Mouse (Mus musculus): ENCODE data around the gene Atg2a.
"Not testable (repeated sequence)": the region's sequence is repeated elsewhere in the genome, so short reads cannot be mapped to it uniquely, and the experiment has no call there.

The Atg2a gene

DNA sequence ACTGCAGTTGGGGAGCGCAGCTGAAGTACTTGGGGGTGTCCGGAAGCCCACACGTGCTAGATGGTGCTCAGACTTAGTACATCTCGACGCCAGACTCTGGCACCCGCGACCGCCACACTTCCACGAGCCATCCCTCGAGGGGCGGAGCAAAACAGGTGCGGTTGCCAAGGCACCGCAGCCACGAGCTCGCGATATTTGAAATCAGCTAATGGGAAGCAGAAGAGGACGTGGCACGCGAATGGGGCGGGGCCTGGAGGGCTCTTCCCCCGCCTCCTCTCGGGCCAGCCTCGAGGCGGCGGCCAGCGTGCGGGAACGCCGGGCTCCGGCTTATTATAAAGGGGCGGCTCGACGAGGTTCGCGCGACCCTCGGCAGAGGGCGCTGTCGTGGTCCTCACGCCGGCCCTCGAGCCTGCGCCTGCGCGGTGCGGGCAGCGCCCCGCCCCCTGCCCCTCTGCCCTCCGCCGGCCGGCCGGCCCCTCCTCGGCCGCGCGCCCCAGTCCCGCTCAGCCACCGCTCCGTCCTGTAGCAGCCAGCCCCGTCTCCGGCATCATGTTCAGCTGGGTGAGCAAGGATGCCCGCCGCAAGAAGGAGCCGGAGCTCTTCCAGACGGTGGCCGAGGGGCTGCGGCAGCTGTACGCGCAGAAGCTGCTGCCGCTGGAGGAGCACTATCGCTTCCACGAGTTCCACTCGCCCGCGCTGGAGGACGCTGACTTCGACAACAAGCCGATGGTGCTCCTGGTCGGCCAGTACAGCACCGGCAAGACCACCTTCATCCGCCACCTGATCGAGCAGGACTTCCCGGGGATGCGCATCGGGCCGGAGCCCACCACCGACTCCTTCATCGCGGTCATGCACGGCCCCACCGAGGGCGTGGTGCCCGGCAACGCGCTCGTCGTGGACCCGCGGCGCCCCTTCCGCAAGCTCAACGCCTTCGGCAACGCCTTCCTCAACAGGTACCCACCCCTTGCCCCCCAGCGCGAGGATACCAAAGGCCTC is 35.3 kb downstream of the Atg2a start, which contains the start of gene Ehd1:
Gene Ehd1, plus strand, starts transcription at position 300 of the 996 bp plus-strand sequence.
- DNase-seq, result peak; percentile 98 to 99

GRCm38 (mm10) chr19:6277661-6278438 is 36.4 kb downstream of the Atg2a start:
- peak; percentile 29 to 36 for DNase-seq

GRCm38 (mm10) chr19:6278439-6279073 is 37.1 kb downstream of the Atg2a start:
- DNase-seq, result peak; percentile 27 to 52

GRCm38 (mm10) chr19:6279481-6280144 is 38.1 kb downstream of the Atg2a start:
- DNase-seq, result peak in 1 of 2 experiments; percentile 15

GRCm38 (mm10) chr19:6280554-6280953 is 39.1 kb downstream of the Atg2a start:
- DNase-seq, result no peak

DNA sequence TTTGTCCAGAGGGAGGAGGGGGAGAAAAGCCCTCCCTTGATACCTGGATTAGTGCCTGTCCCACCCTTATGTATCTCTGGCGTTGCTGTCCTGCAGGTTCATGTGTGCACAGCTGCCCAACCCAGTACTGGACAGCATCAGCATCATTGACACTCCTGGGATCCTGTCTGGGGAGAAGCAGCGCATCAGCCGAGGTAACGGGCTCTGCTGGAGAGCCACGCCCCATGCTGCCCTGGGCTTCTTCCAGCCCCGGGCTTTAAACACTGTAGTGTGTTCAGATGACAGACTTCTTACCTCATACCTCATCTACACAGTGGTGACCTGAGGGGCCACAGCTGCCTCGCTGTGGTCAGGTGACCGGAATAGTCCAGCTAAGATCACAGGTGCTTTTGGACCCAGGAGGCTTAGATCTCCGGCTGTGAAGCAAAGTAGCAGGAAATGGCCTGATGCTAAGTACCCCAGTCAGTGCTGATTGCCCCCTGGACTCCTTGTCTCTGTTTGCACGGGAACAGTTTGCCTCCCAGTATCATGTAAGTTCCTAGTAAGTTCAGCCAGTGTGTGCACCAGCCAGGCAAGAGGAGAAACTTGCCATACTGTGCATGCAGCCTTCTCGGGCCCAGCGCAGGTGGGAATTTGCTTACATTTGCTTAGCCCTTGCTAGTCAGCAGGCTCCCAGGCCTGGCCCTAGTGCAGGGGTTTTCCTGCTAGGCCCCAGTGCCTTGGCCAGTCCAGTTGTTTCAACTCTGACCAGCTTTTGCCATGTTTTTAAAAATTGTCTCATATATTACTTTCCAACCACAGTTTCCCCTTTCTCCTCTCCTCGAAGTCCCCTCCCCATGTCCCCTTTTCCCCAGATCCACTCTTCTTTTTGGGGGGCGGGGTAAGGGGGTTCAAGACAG is 39.9 kb downstream of the Atg2a start:
- no peak for DNase-seq

DNA sequence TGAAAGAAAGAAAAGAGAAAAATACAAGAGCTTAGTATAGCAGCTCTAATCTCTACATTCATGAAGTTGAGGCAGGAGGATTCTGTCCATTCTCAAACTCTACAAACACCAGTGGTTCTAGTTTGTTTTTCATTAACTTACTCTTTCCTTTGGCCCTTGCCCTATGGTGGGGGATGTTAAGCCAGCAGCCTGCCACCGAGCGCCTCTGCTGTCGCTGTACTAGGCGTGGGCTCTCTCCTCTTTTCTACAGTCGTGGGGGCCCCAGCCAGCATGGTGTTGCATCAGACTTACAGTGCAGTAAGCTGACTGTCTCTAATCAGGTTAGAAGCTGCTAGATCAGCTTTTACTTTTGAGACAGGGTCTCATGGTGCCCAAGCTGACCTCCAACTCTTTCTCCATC is 41.5 kb downstream of the Atg2a start:
- DNase-seq, result no peak

GRCm38 (mm10) chr19:6284502-6284901 is 43.0 kb downstream of the Atg2a start:
- no peak for DNase-seq

GRCm38 (mm10) chr19:6285226-6285625 is 43.8 kb downstream of the Atg2a start:
- no peak for DNase-seq

GRCm38 (mm10) chr19:6285632-6286433 is 44.4 kb downstream of the Atg2a start:
- DNase-seq, result no peak

DNA sequence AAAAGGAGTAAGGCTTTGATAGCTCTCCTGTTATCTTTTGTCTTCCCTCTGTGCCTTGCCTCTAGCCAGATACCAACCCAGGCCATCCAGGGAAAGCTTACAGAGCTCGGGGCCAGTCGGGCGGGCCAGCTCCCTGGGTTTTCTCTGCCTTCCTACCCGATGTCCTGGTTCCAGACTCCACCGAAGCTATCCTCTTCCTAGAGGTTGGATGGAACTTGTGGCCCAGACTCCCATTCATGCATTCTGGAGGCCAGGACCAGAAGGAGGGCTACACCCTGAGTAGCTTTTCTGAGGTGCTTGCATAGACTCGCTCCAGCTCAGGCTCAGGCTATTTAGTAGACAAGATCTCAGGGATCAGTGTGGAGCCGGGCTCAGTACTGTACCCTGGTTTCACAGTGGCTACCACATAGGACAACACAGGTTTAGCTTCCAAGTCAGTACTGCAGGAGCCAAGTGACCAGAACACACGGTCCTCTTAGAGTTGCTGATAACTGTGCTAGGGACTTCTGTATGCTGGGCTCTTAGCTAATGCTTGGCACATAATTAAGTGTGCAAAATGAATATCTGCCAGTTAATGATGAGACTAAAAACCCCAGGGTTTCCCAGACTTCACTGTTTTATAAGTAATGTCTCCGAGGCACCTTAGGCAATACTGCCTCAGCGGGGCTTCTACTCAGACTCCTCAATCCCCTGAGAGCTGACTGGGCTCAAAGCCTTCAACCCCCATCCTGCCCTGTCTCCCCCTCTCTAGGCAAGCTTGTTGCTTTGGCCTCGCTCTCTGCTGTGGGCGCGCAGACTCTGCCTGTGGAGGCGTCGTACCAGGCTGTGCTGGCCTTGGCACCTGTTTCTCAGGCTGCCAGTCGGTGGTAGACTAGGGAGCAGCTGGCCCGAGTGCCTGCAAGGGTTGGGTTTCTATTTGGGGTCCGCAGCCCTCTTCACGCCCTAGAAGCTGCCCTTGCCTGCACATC is 45.2 kb downstream of the Atg2a start:
- DNase-seq, result peak; percentile 65 to 73

- DNase-seq, result peak in 1 of 2 experiments; percentile 25
Observed at GRCm38 (mm10) chr19:6288236-6288894, 46.9 kb downstream of the Atg2a start.

GRCm38 (mm10) chr19:6289696-6290238 is 48.3 kb downstream of the Atg2a start:
- no peak for DNase-seq

DNA sequence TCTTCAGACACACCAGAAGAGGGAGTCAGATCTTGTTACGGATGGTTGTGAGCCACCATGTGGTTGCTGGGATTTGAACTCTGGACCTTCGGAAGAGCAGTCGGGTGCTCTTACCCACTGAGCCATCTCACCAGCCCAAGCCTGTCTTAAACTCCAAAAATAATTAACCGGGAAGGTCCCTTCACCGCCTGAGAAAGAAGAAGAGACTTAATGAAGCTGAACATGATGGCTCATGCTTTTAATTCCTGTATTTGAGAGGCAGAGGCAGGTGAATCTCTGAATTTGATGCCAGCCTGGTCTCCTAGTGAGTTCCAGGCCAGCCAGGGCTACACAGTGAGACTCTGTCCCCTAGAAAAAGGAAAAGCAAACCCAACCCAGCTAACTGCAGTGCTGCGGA is 49.2 kb downstream of the Atg2a start:
- DNase-seq, result not testable (repeated sequence)

DNA sequence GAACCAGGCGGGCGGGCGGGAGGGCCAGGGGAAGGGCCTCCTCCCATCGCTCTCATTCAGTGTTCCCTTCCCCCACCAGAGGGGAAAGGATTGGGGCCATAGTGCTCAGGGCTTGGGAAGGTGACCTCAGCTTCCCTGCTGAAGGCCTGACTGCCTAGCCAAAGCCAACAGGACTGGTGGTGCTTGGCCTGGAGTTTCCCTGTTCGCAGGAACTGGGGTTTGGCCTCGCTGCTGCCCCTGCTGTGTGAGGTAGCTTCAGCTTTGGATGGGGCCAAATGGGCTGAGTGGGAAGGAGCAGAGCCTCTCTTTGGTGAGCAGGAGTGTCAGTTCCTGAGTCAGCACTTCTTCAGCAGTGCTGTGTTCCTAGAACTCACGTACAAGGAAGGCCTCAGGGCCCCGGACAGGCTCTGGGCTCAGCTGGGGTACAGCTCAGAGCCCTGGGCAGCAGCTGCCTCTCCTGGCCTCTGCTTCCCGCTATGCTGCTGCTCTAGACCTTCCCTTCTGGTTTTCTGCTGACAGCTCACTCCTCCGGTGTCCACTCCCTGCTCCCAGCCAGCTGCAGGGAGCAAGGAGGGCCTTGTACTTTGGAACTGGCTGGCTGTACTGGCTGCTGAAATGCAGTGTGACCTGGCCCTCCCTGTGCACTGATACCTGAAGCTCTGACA is 49.8 kb downstream of the Atg2a start:
- peak; percentile 55 to 68 for DNase-seq

- no peak for DNase-seq
Observed at GRCm38 (mm10) chr19:6292262-6292661, 50.8 kb downstream of the Atg2a start.

DNA sequence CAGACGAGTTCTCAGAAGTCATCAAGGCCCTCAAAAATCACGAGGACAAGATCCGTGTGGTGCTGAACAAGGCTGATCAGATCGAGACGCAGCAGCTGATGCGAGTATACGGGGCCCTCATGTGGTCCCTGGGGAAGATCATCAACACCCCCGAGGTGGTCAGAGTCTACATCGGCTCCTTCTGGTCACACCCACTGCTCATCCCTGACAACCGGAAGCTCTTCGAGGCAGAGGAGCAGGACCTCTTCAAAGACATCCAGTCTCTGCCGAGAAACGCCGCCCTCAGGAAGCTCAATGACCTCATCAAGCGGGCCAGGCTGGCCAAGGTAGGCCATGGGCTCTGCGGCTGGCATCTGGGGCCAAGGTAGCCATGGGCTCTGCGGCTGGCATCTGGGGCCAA is 52.8 kb downstream of the Atg2a start:
- DNase-seq, result no peak
